In the genomic region with DNA sequence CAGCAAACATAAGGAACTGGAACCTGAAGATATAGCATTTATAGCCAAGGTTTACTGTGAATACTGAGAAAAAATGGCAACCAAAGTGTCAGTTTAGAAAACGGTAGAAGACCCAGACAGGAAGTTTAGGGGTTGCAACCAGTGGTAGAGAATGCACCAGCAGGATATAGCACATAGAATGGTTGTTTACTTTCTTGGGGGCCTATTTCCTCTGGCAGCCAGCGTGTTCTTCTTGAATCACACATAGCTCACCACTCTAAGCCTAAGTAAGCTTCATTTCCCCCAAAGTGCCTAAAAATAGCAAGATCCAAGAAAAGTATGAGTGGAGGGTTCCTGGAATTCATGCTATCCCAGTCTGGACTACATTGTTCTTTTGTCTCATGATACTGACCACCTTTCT, we compare ENCODE assay signal across 23 mouse cellular contexts. TPM values are rescaled to one million over a fixed set of nuclear protein-coding genes. Genes with fewer than 3 reads are reported as not detected.
"Had no signal": no experiment of that assay in that cellular context is flagged by ENCODE, and none has a peak within 500 bp of the region (broad histone marks: within the 10 kb centered on the region; RNA-seq: fewer than 3 reads in every experiment).

No protein-coding gene starts in this region.

- H3K36me3 ChIP-seq: limb, embryonic 10.5 days; limb, embryonic 13.5 days; liver, embryonic 12.5 days; liver, embryonic 15.5 days; midbrain, embryonic 12.5 days; midbrain, embryonic 15.5 days; neural tube, embryonic 12.5 days; neural tube, embryonic 15.5 days had no signal

- H3K4me1 ChIP-seq: limb, embryonic 10.5 days; limb, embryonic 13.5 days; liver, embryonic 12.5 days; liver, embryonic 15.5 days; midbrain, embryonic 12.5 days; midbrain, embryonic 15.5 days; neural tube, embryonic 12.5 days; neural tube, embryonic 15.5 days had no signal

- H3K27me3 ChIP-seq: limb, embryonic 13.5 days; liver, embryonic 12.5 days; liver, embryonic 15.5 days; midbrain, embryonic 12.5 days; midbrain, embryonic 15.5 days; neural tube, embryonic 12.5 days; neural tube, embryonic 15.5 days had no signal

- DNase-seq: kidney, adult 2 months; kidney, postnatal 25 days; layer of hippocampus, adult 9-11 months; liver; lung, postnatal 14 days; right cerebral cortex, adult 18-20 months; right cerebral cortex, postnatal 14 days; right cerebral cortex, postnatal 4 days; thymus, adult 18-20 months; thymus, postnatal 36 days had no signal

- H3K4me3 ChIP-seq: layer of hippocampus, adult 2 months; limb, embryonic 10.5 days; limb, embryonic 13.5 days; liver, embryonic 12.5 days; liver, embryonic 15.5 days; midbrain, embryonic 12.5 days; midbrain, embryonic 15.5 days; neural tube, embryonic 12.5 days; neural tube, embryonic 15.5 days had no signal

- ATAC-seq: intestine, postnatal 0 days; liver, embryonic 12.5 days; midbrain, embryonic 15.5 days had no signal

- H3K9me3 ChIP-seq: limb, embryonic 10.5 days; limb, embryonic 13.5 days; liver, embryonic 12.5 days; liver, embryonic 15.5 days; midbrain, embryonic 12.5 days; midbrain, embryonic 15.5 days; neural tube, embryonic 12.5 days; neural tube, embryonic 15.5 days had no signal

- H3K27ac ChIP-seq: kidney, postnatal 0 days; layer of hippocampus, adult 2 months; limb, embryonic 10.5 days; limb, embryonic 13.5 days; liver, embryonic 12.5 days; liver, embryonic 15.5 days; macrophage; midbrain, embryonic 12.5 days; midbrain, embryonic 15.5 days; neural tube, embryonic 12.5 days; neural tube, embryonic 15.5 days had no signal

- H3K4me2 ChIP-seq: limb, embryonic 13.5 days; liver, embryonic 12.5 days; liver, embryonic 15.5 days; midbrain, embryonic 12.5 days; midbrain, embryonic 15.5 days; neural tube, embryonic 12.5 days; neural tube, embryonic 15.5 days had no signal

- H3K9ac ChIP-seq: limb, embryonic 13.5 days; liver, embryonic 12.5 days; liver, embryonic 15.5 days; midbrain, embryonic 12.5 days; midbrain, embryonic 15.5 days; neural tube, embryonic 12.5 days; neural tube, embryonic 15.5 days had no signal

RNA-seq across cellular contexts. Expression of a gene that starts 59.1 kb away (rescaled TPM):
- polyA plus RNA-seq: macrophage; testis, adult 2 months had no signal
